Mouse (Mus musculus) right cerebral cortex, postnatal 4 days (tissue): ENCODE results near the gene Agap1.

Experiments
- DNase-seq: peaks from one replicate; pipeline ENCODE4 v3.0.0-alpha.2; 2022

Gene Agap1

DNA sequence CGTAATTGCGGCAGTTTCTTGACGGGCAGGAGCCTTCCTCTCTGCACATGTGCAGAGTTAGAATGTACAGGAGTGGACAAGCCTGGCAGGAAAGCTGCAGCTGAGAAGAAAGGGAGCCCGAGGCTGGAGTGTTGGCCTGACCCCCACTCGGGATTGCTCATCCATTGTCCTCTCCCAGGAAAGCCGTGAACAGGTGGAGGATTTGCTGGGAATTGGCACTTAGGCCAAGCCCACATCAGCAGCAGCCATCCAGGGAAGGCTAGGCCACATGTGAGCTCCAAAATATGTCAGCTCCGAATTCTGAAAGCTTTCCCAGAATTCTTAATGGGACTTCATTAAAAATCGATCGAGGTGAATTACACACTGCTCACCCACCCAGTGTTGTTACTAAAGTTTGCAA lies 270.4 kb downstream of the Agap1 start:
- no peak for DNase-seq

DNA sequence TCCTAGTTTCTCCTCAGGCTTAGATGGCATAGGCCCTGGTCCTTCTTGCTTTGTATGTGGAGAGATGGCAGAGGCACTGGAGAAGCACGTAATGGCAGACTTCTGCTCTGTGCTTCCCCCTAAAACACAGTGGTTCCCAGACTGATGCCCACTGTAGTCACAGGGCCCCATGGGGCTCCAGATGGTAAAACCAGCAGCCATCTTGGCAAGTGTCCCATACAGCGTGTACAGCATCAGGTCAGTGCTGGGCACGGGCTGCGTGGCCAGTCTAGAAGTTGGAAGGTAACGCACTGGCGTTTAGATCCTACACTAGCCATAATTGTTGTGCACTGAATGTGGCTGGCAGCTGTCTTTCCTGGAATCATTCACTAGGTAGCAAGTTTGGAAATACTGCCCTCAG lies 273.9 kb downstream of the Agap1 start:
- DNase-seq: no peak

DNA sequence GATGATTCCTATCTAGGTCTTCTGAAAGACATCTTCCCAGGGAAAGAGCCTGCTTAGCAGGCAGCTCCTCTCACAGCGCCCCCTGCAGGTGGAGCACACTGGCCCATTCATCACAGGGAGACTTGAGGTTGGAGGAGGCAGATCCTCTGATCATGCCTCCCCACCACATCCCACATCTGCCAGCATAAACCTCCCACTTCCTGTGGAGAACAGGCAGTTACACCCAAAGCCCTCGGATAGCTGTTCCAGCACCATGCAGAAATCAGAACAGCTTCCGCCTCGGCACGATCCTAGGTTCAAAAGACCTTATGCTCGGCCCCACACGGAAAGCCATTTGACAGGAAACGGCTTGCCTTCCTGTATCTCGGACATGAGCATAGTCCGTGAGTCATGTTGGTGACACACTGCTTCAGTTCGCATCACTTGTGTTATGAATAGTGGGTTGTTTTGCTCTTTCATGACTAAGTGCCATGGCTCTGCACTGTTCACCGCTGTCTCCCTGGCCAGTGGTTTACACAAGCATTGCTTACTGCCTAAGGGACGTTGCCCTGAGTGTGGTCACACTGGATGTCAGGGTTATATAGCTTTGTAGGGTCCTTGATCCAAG lies 276.1 kb downstream of the Agap1 start:
- DNase-seq: no peak

DNA sequence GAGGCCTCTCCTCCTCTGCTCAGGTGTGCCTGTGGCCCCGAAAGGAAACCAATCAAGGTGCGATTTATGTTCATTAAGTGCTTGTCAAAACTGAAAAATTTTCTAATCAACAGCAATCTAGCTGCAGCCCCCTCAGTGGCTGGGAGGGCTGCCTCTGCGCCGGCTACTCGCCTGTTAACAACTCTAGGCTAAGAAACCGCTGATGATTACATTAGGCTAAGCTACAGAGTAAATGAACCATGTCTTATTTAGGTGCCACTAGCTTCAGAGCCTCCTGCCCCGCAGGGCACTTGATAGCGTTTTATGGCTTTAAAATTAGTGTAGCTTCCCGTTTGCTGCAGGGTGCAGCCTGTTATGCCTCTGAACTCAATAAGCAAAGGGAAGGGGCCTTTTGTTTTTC lies 279.8 kb downstream of the Agap1 start:
- DNase-seq: no peak

DNA sequence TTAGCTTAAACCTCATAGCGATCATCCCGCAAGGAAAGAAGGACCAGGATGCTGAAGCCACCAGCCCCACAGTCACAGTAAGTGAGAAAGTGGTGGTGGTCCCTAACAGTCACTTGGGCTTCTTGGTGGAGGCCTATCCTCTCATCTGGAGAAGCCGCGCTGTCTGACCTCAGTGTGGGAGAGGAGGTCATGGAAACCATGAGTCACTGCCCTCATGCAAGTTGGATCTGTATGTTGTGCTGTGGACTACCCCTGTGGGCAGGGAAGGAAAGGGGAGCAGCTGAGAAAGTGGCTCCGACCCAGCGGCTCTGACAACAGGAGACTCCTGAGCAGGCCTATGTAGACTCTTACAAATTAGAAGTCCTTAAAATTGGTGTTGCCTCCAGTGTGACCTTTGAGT lies 280.5 kb downstream of the Agap1 start:
- DNase-seq: no peak

DNA sequence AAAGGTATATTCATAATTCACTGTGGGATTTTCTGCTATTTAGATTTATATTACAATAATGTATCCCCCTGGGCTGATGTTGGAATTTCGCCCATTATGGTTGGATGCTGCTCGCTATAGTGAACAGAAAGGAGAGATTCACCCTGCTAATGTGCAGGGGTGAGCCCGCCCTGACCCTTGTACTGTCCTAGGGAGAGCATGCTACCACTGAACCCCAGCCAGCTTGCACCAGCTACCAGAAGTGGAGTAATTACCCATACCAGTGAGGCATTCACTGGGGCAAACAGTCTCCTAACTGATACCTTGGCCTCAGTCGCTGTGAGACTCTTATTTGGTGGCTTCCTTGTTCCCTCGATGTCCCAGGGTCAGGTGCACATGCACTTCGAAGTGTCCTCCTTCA lies 281.4 kb downstream of the Agap1 start:
- DNase-seq: no peak

DNA sequence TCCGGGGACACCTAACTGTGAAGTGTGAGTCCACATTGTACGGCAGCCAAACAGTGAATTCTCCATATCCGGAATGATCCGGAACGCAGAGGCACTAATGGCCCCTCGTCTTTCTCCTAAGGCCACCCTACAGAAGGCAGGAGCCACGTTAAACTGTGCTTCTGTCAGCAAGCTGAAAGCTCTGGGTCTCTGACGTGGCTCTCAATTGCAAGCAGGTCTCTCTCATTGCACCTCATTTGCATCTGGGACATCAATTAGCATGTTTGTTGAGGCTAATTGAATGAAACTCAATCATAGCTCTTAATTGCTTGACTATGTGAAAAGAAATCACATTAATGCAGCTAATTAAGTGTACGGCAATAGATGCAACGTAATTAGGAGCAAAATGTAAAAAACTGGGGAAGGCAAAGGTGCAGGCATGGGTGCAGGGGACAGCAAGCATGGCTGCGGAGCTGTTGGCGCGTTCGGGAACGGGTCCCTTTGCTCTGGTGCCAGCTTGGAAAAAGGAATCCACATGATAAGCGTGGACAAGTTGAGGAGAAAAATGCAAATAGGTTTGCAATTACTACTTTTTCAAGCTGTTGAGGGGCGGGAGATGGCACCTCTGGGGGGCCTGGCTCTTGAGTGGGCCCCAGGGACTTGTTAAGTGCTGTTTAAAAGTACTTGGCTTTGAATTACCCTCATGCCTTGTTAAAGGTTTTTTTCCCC lies 284.6 kb downstream of the Agap1 start:
- no peak for DNase-seq

DNA sequence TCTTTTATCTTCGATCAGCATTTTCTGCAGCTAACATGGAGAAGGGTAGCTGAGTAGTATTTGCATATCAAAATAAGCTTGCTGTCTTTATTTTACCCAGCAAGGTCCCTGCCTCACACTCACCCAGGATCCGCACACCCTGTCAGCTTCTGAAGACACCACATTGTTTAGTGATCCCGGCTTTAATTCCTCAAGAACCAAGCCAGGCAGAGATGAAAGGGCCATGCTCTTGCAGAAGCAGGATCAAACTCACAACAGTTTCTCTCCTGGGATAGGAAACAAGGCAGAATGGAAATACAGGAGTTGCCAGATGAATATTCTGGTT lies 285.1 kb downstream of the Agap1 start:
- DNase-seq: no peak

DNA sequence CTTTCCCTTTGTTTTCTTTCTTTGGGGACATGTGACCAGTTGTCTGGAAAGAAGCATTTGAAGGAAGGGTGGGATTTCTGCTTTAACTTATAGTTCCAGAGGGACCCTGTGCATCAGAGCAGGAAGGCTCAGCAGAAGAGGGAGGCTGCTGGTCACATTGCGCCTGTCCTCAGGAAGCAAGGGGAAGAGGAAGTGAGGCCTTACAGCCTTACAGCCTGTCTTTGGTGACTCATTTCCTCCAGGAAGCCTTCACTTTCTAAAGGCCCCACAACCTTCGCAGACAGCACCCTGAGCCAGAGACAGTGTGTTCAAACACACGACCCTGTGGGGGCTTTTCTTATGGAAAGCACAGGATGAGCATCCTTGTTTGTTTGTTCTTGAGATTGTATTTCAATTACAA lies 287.8 kb downstream of the Agap1 start:
- DNase-seq: no peak

DNA sequence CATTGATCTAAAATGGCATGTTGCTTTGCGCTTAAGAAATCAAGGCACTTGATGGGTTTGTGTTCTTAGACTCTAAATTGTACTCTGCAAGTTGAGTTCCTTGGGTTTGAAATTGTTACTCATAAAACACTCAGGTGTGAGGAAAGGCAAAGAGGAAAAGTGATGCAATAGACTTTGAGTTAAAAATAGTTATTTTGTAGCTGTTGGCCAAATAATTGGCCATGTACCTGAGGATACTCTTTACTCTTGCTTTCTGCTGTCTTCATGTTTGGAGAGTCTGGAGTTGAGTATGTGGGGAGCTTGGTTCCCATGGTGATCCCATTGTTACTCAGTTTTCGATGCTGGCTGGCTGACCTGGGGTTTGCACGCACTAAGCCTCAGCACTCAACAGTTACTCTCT lies 291.6 kb downstream of the Agap1 start:
- no peak for DNase-seq

DNA sequence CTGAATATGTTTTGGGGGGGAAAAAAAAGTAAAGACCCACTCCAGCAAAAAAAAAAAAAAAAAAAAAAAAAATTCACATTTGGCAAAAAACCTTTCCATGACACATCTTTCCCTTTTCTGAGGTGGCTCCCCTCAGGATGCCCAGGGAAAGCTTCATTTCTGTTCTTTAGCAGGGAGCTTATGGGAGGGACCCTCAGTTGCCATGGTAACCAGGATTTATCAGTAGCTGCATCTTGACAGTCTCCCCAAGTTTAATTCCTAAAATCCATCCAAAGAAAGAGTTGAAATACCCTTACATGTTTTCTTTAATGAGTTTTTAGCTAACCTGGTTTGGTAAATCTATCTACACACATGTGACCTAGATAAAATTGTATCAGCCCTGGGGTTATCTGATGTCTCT lies 295.1 kb downstream of the Agap1 start:
- DNase-seq: no peak

DNA sequence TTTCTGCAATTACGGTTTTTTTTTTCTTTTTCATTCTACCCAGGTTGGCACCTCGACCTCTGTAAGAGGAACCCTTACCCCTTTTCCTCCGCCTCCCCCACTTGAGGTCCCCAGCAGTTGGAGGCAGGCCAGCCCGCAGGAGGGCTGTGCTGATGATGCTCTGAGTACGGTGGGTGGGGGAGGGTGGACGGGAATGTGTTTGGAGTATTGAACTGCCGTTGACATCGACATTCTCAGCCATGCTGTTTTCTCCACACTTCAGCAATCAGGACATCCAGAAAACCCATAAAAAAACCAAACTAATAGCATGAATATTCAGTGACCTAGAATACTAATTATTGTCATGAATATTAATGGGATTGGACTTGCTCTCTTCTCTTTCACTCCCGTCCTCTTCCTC lies 295.9 kb downstream of the Agap1 start:
- DNase-seq: peak; percentile 33

DNA sequence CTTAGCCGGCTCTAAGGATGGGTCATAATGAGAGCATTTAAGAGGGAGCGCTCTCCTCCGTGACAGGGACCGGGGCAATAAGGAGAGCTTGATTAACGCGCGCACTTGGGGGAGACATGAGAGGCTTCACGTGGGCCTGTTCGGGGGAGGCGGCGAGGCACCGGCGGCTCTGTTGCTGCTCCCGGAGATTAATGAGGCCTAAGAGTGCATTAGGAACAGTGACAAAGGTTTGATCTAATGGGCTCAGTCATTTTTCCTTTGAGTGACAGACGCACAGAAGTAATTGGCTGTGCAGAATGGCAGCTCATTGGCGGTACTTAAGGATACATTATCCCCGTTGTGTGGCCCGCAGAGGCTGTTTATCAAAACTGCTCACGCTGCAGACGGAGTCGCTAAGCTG lies 296.3 kb downstream of the Agap1 start:
- no peak for DNase-seq

DNA sequence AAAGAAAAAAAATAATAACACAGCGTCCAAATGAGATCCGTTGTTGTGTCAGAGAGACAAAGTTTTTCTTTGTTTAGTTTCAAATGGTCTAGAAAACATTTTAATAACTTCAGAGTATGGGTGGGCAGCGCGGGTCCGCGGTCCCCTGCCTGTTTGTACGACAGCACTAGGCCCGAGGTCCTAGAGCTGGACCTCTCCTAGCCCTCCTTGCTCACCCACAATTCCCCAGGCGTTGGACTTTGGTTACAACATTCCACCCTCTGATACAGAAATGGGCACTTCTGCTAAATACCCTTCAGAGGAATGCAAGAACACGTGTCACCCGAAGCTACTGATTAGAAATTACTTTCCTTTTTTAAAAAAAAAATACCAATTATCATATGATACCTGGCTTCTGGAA lies 296.7 kb downstream of the Agap1 start:
- DNase-seq: no peak

DNA sequence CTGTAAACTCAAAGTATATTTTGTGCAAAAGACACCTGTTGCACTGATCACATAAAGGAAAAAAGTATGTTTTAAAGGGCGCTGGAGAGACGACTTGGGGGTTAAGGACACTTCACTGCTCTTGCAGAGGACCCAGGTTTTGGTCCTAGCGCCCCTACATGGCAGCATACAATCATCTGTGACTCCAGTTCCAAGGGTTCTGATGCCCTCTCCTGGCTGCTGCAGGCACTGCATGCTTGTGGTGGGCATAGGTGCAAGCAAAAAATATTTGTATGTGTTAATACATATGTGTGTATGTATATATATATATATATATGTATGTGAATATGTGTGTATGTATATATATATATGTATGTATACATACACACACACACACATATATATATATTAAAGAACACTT lies 298.1 kb downstream of the Agap1 start:
- DNase-seq: peak; percentile 29

DNA sequence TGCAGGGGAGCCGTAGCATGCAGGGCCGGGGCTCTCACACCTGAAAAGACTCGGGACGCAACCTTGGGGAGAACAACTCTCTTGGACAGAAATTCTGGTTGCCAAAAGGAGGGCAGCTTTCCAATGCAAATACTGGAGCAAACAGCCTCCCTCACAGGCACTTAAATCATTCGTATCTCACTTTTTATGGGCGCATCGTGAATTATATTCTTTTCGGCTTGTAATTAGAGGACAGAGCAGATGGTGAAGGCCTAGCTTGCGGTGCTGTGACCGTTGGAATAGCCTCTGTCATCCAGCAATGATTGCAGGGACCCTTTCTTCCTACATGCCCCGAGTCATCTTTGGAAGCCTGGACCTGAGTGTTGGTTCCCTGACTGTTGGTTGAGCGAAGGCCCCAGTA lies 300.8 kb downstream of the Agap1 start:
- DNase-seq: no peak

DNA sequence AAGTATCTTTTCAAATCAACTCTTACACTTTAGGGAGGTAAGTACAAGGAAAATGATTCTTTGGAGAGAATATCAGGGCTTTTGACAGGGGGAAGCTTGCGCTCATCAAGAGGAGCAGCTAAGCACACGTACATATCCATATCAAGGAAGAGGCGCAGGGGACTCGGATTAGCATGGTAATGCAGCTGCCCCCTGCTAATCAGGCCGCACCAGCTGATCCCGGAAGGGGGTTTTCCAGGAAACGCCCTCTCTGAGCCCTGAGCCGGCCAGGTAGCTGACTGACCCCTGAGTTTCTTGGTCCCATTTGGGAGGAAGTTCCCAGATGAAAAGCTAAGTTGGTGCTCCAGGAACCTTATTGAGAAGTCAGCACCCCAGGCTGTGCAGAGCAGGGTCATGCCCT lies 301.8 kb downstream of the Agap1 start:
- no peak for DNase-seq

DNA sequence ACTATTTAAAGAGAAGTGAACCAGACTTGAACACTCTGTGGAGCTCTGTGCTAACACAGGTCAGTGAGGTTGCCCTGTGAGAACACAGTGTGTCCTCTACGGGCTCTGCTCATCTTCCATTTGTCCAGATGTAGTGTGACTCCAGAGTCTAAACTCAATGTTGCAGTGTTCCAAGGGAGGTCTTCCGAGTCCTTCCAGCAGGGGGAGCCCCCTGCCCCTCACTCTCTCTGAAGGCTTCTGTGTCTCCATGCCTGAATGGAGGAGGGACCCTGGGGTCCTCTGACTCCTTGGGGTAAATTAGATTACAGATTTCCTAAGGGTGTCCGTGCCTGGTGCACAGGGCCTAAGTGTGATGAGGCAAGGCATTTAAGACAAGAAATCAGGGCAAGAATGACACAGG lies 302.9 kb downstream of the Agap1 start:
- DNase-seq: no peak

DNA sequence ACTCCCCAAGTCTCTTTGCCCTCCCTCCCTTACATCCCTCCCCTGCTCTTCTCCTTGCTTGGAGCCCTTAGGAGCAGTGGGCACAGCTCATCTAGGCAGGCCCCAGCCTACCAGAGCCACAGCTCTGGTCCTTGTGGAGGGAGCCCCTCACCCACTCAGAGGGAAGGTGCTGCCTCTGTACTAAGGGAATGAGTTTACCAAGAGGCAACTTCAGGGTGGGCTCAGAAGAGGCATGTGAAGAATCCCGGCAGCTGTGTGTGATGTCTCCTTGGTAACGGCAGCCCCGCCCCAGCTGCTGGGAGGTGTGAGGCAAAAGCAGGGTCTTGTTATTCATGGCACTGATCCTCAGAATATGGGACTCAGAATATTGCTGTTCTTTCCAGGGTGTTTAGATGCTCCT lies 309.3 kb downstream of the Agap1 start:
- no peak for DNase-seq

DNA sequence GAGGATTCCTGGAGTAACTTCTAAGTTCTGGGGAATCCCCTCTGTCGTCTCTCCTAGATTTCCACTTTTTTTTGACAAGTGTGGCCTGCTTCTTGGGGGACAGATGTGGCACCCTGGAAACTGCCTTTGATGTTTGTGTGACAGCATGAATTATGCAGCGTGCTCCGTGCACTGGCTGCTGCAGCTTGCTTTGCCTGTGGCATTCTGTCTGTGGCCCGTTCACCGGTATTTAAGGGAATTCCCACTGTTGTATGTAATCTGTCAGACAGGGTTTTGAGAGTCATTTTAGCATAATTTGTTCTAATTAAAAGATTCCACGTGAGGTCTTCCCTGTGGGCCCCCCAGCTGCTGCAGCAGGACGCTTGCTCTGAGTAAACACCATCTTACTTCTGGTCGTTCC lies 312.3 kb downstream of the Agap1 start:
- DNase-seq: no peak

DNA sequence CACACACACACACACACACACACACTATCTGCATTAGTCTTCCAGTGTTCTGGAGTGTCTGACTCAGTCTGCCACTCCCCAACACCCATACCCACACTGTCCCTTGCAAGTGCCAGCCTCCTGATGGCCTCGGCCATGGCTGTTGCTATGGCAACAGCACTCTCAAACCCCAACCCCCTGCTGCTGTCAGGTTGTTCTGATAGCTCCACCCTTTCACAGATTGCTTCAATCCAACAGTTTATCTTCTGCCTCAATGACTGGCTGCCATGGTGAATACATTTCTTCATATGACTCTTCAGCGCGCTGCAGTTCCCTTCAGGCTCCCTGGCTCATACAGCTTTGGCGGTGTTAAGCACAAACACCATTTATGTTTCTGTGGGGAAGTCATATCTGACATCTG lies 315.0 kb downstream of the Agap1 start:
- no peak for DNase-seq

DNA sequence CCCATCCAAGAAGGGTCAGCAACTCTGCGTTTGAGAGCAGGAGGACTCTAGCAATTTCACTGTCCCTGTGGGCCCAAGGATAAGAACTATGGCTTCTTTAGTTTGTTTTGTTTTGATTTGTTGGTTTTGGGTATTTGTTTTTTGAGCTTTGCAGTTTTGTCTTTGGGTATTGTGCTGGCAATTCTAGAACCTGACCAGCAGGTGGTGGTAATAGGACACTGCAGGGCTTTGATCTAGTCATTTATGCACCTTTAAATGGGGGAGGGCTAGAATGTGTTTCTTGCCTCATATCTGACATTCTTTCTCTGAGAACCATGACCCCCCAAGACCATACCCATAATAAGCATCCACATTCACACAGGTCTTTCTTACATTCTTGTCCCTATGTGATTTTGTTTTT lies 315.7 kb downstream of the Agap1 start:
- no peak for DNase-seq

DNA sequence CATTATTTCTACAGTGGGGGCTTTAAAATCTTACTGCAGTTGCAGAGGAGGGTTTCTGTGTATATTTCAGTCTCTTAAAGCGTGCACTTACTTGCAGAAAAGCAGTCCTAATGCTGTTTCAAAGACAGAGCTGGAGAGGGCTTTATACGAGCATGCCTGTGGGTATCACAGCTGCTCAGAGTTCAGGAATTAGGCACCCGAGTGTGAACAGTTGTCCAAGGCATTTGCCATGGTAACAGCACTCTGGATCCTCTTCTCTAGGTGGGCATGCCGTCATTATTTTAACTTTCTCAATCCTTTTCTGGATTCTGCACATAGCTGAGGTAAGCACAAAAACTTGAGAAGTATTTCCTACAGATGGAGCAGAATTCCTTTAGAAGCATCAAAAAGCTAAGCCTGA lies 321.1 kb downstream of the Agap1 start:
- DNase-seq: no peak

DNA sequence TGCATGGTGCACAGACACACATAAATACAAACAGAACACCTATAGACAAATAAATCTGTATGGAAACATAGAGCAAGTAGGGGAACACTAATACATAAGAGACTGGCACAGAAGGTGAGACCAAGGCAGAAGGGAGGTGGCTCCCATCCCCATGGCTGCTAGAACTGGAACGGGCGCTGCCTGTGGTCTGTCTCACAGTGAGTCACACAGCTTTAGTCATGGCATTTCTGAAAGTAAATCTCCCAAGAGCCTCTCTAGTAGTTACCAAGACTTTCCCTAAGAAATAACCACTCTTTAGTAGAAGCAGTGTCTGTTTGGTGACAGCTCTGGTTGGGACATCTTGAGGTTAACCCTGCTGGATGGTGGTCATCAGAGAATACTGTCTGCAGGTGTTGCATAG lies 326.1 kb downstream of the Agap1 start:
- DNase-seq: no peak

DNA sequence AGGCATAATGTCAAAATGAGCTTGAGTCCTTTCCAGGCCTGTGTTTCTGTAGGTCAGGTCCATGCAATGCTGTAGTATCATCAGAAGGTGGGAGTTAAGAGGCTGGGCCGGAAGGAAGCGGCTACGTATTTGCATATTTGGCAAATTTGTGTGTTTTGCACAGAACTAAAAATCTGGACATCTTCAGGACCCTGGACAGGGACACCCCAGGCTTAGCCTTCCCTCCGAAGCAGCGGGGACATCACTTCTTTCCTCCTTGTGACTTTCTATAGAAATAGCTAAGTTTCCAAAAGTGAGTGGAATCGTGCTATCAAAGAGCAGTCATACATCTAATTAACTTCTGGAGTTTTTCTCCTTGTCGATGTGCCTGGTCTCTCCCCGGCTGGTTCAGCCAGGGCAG lies 327.3 kb downstream of the Agap1 start:
- no peak for DNase-seq

DNA sequence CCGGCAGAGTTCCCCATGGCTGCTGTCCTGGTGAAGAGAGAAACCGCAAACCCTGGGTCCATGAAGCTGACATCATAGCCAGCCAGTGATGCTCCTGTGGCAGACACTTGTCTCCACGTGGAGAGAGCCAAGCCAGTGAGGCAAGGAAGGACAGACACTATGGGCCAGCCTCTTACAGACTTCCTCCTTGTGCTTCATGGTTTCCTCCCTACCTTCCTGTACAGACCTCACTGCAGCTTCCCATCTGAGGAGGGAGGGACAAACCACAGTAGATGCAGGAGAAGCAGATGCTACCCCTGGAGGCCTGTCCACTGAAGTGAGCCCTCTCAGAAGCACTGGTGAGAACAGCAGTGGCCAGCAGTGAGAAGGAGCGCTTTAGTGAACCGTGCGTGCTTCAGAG lies 332.2 kb downstream of the Agap1 start:
- DNase-seq: no peak
